Mouse (Mus musculus) gastrocnemius, adult 8-10 months (tissue): ENCODE results near the gene Gtf2h5. TPM values are rescaled to one million over a fixed set of nuclear protein-coding genes. Genes with fewer than 3 reads are reported as not detected.

Experiments used
- DNase-seq, 2 experiments: peaks; one replicate each; pipeline ENCODE4 v3.0.0; 2022; ENCODE audit warnings: low spot score in 2 of 2
- microRNA-seq: library from miRNA; unstranded; fragments of <30 nt; microRNA quantifications from one replicate; pipeline ENCODE4 v1.2.0, GENCODE M21; 2022
- total RNA-seq, 4 experiments: library from RNA; stranded (reverse); gene quantifications; 2 replicates each; pipeline ENCODE4 v1.2.4; 2022

Gene Gtf2h5
- total RNA-seq, 4 experiments from 2014 or later = 46.5 to 55.8 (median 52.2) TPM

DNA sequence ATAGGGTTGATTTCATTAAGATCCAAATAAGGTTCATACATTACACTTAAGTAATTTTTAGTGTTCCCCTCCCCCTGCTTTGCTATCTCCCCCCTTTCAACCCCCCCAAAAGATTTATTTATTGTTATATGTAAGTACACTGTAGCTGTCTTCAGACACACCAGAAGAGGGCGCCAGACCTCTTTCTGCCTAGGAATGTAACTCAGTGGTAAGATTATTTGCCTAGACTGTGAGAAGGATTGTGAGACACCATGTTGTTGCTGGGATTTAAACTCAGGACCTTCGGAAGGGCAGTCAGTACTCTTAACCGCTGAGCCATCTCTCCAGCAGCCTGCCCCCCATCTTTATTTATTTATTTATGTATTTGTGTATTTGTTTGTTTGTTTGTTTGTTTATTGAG is 31.4 kb downstream of the Gtf2h5 start:
- DNase-seq = no peak

DNA sequence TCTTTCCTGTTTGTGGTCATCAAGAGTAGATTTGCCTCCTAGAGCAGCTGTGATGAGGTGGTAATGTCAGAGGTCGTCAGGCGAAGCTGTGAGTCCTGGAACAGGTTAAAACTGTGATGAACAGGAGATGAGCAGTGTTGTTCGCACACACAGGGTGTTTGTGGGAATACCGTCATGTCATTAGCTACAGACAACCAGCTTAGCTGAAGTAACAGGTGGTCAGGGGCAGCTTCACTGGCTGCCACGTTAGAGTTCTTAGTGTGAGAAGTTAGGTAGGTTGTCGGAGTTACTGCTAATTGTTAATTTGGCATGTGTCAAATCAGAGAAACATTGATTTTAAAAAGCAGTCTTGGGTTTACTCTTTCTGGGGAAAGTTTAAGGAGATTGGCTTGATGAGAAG is 34.1 kb downstream of the Gtf2h5 start:
- DNase-seq = no peak

DNA sequence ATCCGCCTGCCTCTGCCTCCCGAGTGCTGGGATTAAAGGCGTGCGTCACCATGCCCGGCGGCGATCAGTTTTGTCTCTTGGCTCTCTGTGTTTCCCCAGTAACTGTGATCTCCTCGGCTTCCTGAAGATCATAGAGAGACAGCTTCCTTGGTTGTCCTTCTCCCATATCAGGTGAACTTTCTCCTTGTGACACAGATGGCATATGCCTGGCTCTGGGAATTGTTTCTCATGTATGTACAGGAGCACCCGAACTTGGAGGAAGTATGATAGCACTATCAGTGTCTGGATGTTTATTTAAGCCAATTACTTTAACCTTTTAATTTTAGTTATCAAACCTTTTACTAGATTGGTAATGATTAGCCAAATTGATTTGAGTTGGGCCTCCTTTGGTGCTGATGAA is 35.5 kb downstream of the Gtf2h5 start:
- no peak for DNase-seq

DNA sequence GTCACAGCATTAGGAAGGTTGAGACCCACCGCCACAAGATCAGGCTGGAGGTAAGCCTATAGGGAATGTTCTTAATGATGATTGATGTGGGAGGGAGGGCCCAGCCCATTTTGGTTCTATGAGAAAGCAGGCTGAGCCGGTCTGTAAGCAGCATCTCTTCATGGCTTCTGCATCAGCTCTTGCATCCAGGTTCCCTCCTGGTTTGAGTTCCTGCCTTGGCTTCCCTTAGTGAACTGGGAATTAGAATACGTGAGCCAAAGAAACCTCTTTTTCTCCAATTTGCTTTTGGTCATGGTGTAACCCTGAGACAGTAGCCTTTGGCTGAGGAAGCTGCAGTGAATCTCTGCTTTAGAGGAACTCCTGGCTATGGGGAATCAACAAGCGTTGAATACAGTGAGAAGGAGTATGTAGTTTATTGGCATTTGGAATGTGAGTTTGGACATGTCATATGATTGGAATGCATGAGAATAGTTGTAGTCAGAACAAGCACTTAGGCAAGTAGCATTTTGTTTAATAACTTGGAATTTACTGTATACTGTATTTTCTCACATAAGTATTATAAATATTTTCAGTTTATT is 37.7 kb downstream of the Gtf2h5 start:
- DNase-seq = no peak

DNA sequence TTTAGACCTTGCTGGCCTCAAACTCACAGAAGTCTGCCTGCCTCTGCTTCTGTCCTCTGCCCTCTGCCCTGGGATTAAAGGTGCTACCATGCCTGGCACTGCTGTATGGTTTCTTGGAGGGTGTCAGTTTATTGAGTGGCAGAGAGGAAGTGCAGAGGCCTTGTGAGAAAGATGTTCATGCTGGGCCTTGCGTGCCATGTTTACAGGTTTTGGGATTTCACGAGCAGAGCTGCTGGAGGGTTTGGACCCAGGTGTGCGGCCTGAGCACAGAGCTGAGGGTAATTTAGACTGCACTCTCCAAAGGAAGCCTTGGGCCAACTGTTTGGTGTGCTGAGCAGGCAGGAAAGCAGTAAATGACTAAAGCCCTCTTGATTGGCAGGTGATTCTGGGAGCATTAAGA is 38.3 kb downstream of the Gtf2h5 start:
- DNase-seq = no peak

DNA sequence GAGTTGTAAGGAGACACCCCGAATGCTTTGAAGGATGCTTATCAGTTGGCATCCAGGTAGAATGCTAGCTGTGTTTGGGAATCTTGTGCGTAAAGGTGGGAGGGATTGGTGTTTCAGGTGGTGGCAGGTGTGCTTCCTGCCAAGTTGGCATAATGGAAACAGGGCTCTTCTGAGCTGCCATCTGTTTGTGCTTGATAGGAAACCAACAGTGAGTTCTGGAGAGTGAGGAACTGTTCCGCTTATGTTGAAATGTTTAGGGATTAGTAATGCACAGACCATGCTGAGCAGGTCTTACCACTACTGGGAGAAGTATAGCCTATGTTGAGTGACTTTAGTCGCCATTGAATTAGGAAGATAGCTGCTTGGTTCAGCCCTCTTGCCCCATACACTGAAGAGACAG is 39.3 kb downstream of the Gtf2h5 start:
- no peak for DNase-seq

DNA sequence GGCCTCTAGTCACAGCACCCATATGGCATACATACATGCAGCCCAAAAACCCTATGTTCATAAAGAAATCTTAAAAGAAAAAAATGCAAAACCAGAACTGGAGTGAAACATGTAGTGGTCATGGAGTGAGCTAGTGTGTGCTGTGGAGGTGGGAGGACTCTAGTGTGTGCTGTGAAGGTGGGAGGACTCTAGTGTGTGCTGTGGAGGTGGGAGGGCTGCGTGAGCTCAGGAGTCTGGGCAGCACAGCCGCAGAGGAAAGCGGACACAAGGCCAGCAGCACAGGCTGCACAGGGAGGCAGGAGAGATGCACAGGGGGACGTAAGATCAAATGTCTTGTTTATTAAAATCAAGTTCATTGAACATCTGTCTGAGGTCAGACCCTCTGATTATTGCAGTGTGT is 44.2 kb downstream of the Gtf2h5 start:
- no peak for DNase-seq

DNA sequence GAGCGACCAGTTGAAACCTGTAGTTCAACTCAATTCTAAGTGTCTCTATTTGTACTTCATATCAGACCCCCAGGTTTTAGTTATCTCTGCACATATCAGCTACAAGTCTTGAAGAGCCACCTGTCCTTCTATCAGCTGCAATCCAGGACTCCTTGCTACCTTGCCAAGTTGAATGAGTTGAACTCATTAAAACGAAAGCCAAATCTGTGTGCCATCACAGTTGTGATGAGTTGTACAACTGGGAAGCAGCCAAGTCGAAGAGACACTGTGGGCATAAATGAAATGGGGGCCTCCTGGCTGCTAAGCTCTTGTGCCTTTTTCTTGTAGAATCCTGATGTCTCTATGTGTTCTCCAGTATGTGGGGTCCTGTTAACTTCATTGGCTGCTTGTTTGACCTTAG is 45.9 kb downstream of the Gtf2h5 start:
- DNase-seq = no peak

DNA sequence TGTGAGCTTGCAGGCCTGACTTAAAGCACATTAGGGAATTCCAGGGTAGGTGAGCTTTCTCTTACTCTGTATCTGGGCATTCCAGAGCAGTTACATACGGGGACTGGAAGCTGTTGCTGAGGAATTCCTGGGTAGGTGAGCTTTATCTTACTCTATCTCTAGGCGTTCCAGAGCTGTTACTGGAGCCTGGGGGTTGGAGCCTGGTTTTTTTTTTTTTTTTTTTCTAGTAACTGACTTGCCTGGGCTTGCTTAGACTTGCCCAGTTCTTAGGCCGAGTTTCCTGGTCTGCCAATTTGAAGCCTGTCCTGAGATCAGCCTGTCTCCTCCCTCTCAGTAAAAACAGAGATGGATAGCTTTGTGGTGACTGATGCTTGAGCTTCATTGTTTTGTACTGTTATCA is 48.5 kb downstream of the Gtf2h5 start:
- no peak for DNase-seq

DNA sequence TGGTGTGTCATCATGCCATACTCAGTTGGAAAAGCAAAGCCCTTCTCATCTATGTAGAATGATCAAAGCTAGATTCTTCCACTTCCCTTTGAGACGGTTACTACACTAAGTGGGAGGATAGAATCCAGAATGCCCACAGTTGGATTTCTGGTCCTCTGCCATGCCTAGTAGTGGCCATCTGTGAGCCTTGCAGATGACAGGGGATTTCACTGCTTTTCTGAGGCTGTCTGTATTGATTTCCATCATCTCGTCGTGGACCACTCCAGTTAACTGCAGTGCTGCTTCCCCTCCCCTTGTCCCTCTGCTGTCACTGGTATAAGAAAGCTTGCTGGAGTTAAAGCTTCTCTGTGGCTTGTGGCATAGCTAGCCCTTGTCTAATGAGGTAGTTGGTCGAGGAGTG is 49.8 kb downstream of the Gtf2h5 start:
- no peak for DNase-seq

DNA sequence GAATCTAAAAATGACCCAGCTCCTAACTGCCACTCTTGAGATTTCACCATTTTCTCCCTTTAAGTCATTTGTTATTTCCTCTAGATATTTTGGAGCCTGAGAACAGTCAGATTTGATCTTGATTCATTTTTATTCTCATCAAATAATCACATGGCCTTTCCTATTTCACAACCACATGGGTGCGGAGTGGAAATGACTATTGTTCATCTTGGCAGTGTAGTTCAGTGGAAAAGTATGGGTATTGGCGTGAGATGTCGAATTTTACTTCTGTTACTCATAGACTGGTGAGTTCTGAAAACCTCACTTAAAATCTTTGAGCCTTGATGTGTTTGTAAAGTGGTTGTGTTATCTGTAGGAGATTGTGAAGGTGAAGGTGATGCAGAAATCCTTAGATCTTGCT is 51.5 kb downstream of the Gtf2h5 start:
- DNase-seq = no peak

Small RNA genes lying within 50 kb of the gene (microRNA-seq; reads per million reads assigned to microRNA genes)
- gene Gm22774 = not detected

Other genes with a start within 250 kb of the Gtf2h5 start
- 10 to 100 TPM; 26.5 to 28.7 (median 27.9) TPM for gene Snx9, start 238.5 kb upstream of the Gtf2h5 start, total RNA-seq
- 10 to 100 TPM; 27.1 to 40.6 (median 29.6) TPM for gene Synj2, start 138.5 kb upstream of the Gtf2h5 start, total RNA-seq
- 1 to 10 TPM; 6.7 to 8.4 (median 7.2) TPM for gene Serac1, start within 50 bp of the Gtf2h5 start, total RNA-seq
- gene Tulp4, start 26.7 kb downstream of the Gtf2h5 start, total RNA-seq = 100 to 1,000 TPM; 123 to 180 (median 146) TPM
- gene Tmem181a, start 177.1 kb downstream of the Gtf2h5 start, total RNA-seq = 1 to 10 TPM; 3.0 to 4.1 (median 3.7) TPM
- 1 to 10 TPM; 3.0 to 6.2 (median 4.1) TPM for gene Dynlt1a, start 237.7 kb downstream of the Gtf2h5 start, total RNA-seq